30 mouse cellular contexts compared by ENCODE assay signal in the genomic region with DNA sequence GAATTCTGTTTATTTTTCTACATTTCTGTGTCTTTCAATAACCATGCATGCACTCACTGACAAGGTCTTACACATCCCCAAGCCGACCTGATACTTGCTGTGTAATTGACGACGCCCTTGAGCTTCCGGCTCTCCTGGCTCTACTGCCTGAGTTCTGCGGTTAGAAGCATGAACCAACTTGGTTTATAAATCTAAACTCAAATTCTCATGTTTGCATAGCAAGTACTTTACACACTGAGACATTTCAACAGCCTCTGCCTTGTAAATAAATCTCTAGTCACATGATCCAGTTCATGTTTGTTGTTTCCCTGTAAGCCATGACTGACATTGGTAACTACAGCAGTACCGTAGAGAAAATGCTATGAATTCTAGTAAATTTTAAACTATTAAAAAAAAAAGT. TPM values are rescaled to one million over a fixed set of nuclear protein-coding genes. Genes with fewer than 3 reads are reported as not detected.
DNase-seq lines count a peak whose midpoint lies in the region; ATAC-seq and TF ChIP-seq lines count a peak whose summit lies in the region.
"Had no signal": no experiment of that assay in that cellular context is flagged by ENCODE, and none has a peak within 500 bp of the region (broad histone marks: within the 10 kb centered on the region; RNA-seq: fewer than 3 reads in every experiment).

No protein-coding gene starts in this region.

- H3K4me2 ChIP-seq in kidney, postnatal 0 days (ENCODE audit: low read length) = no peak overlapping the region
- H3K4me2 ChIP-seq in lung, embryonic 16.5 days (ENCODE audit: low read depth, low read length) = no peak overlapping the region
- H3K4me2 ChIP-seq in lung, postnatal 0 days (replicated peaks; ENCODE audit: low read depth, low read length) = no peak overlapping the region
- H3K4me2 ChIP-seq in forebrain, embryonic 16.5 days (ENCODE audit: low read length) = no peak overlapping the region
- H3K4me2 ChIP-seq: embryonic facial prominence, embryonic 13.5 days; heart, embryonic 15.5 days; kidney, embryonic 15.5 days; limb, embryonic 15.5 days; midbrain, embryonic 11.5 days; neural tube, embryonic 12.5 days had no signal

- no peak for TF ChIP-seq CTCF in kidney, postnatal 0 days (IDR thresholded peaks at IDR 0.05; ENCODE audit: low read depth)
- TF ChIP-seq CTCF in lung, adult 2 months (IDR thresholded peaks at IDR 0.05; ENCODE audit: insufficient read depth, low read length) = no peak
- no peak for TF ChIP-seq CTCF in lung, postnatal 0 days (IDR thresholded peaks at IDR 0.05)

- no peaks in the 10 kb centered on the region for H3K4me1 ChIP-seq in kidney, postnatal 0 days (replicated peaks; ENCODE audit: insufficient read depth, low read length)
- H3K4me1 ChIP-seq in lung, embryonic 16.5 days (replicated peaks; ENCODE audit: control insufficient read depth, insufficient read depth, low read length) = peaks cover 5% of the 10 kb centered on the region
- peaks cover 5% of the 10 kb centered on the region for H3K4me1 ChIP-seq in lung, adult 2 months (ENCODE audit: control insufficient read depth, insufficient read depth, low read length)
- peaks cover 7% of the 10 kb centered on the region; the same call in 1 of the 2 replicates for H3K4me1 ChIP-seq in lung, postnatal 0 days (ENCODE audit: insufficient read depth, low read depth, low read length)
- 0 out of 2 replicates have a peak, but pooled peaks cover 3% of the 10 kb centered on the region for H3K4me1 ChIP-seq in forebrain, embryonic 16.5 days (replicated peaks; ENCODE audit: control insufficient read depth, insufficient read depth, low read length)
- H3K4me1 ChIP-seq: embryonic facial prominence, embryonic 13.5 days; limb, embryonic 15.5 days had no signal

- TF ChIP-seq POLR2A in lung, adult 2 months (IDR thresholded peaks at IDR 0.05; ENCODE audit: borderline replicate concordance, extremely low read depth, low read depth, low read length) = no peak

- WGBS in kidney, postnatal 0 days = 63% methylated on average over 6 of the region's 6 CpGs
- 44% methylated on average over 6 of the region's 6 CpGs for WGBS in lung, embryonic 16.5 days
- 62% methylated on average over 6 of the region's 6 CpGs for WGBS in lung, adult 2 months
- WGBS in lung, postnatal 0 days = 46% methylated on average over 6 of the region's 6 CpGs
- 95% methylated on average over 6 of the region's 6 CpGs for WGBS in forebrain, embryonic 16.5 days

- H3K27ac ChIP-seq in kidney, postnatal 0 days = no peak overlapping the region
- H3K27ac ChIP-seq in lung, embryonic 16.5 days (ENCODE audit: low read length) = no peak overlapping the region
- H3K27ac ChIP-seq in lung, postnatal 0 days (ENCODE audit: low read length) = no peak overlapping the region
- H3K27ac ChIP-seq in forebrain, embryonic 16.5 days (ENCODE audit: low read length) = no peak overlapping the region
- H3K27ac ChIP-seq: embryonic facial prominence, embryonic 13.5 days; heart, embryonic 10.5 days; heart, embryonic 15.5 days; kidney, embryonic 15.5 days; limb, embryonic 10.5 days; limb, embryonic 15.5 days; neural tube, embryonic 12.5 days had no signal

- ATAC-seq in kidney, postnatal 0 days (replicated peaks; ENCODE audit: low FRiP score, low read depth) = no peak
- ATAC-seq in lung, embryonic 16.5 days (ENCODE audit: low read depth) = 0 out of 2 replicates have a peak, but pooled peaks have one; percentile 41
- peak; percentile 55 for ATAC-seq in lung, postnatal 0 days
- no peak for ATAC-seq in forebrain, embryonic 16.5 days
- ATAC-seq: forebrain, postnatal 0 days; hindbrain, embryonic 16.5 days had no signal

- H3K36me3 ChIP-seq in kidney, postnatal 0 days (ENCODE audit: insufficient read depth, low read length) = no peaks in the 10 kb centered on the region
- H3K36me3 ChIP-seq in lung, embryonic 16.5 days (ENCODE audit: control insufficient read depth, insufficient read depth, low read length) = no peaks in the 10 kb centered on the region
- H3K36me3 ChIP-seq in lung, postnatal 0 days (ENCODE audit: insufficient read depth, low read length) = no peaks in the 10 kb centered on the region
- H3K36me3 ChIP-seq in forebrain, embryonic 16.5 days (ENCODE audit: control insufficient read depth, insufficient read depth) = no peaks in the 10 kb centered on the region
- H3K36me3 ChIP-seq: embryonic facial prominence, embryonic 13.5 days; heart, embryonic 10.5 days; heart, embryonic 15.5 days; kidney, embryonic 15.5 days; limb, embryonic 10.5 days; limb, embryonic 15.5 days; neural tube, embryonic 12.5 days had no signal

- peak; percentile 25 for DNase-seq in kidney, postnatal 0 days (ENCODE audit: low spot score)
- DNase-seq in kidney, postnatal 10 days = no peak
- no peak for DNase-seq in lung, adult 2 months
- DNase-seq in lung, postnatal 0 days (ENCODE audit: low spot score) = peak; percentile 66
- no peak for DNase-seq in layer of hippocampus, postnatal 14 days (ENCODE audit: low spot score in 2 of 2)
- DNase-seq: adrenal gland, postnatal 14 days; cerebellum, adult 11 months; cerebellum, adult 9-11 months; embryo, embryonic 11 days; forebrain, postnatal 0 days; gastrocnemius, postnatal 10 days; kidney, adult 18-20 months; kidney, postnatal 4 days; right cerebral cortex, adult 18-20 months; spleen, adult 18-20 months; thymus, adult 18-20 months; thymus, postnatal 25 days had no signal

- H3K27me3 ChIP-seq in kidney, postnatal 0 days (ENCODE audit: insufficient read depth, low read length) = no peaks in the 10 kb centered on the region
- no peaks in the 10 kb centered on the region for H3K27me3 ChIP-seq in lung, embryonic 16.5 days (ENCODE audit: control insufficient read depth, insufficient read depth, low read depth, low read length)
- H3K27me3 ChIP-seq in lung, postnatal 0 days (replicated peaks; ENCODE audit: insufficient read depth, low read length) = no peaks in the 10 kb centered on the region
- no peaks in the 10 kb centered on the region for H3K27me3 ChIP-seq in forebrain, embryonic 16.5 days (replicated peaks; ENCODE audit: control insufficient read depth, insufficient read depth, low read length)
- H3K27me3 ChIP-seq: embryonic facial prominence, embryonic 13.5 days; heart, embryonic 15.5 days; kidney, embryonic 15.5 days; limb, embryonic 15.5 days; neural tube, embryonic 12.5 days had no signal

- no peak for TF ChIP-seq EP300 in lung, postnatal 0 days (IDR thresholded peaks at IDR 0.05)

- no peak overlapping the region for H3K4me3 ChIP-seq in kidney, postnatal 0 days (replicated peaks; ENCODE audit: low read depth, low read length)
- H3K4me3 ChIP-seq in lung, embryonic 16.5 days (ENCODE audit: low read length) = no peak overlapping the region
- H3K4me3 ChIP-seq in lung, adult 2 months (replicated peaks; ENCODE audit: extremely low read depth, low read depth, low read length) = no peak overlapping the region
- H3K4me3 ChIP-seq in lung, postnatal 0 days (ENCODE audit: low read depth, low read length) = no peak overlapping the region
- no peak overlapping the region for H3K4me3 ChIP-seq in forebrain, embryonic 16.5 days (replicated peaks; ENCODE audit: low read length)
- H3K4me3 ChIP-seq: embryonic facial prominence, embryonic 13.5 days; erythroblast, embryonic 14.5 days; heart, embryonic 10.5 days; heart, embryonic 15.5 days; kidney, embryonic 15.5 days; limb, embryonic 10.5 days; limb, embryonic 15.5 days; myocyte; neural tube, embryonic 12.5 days had no signal

- H3K9ac ChIP-seq in kidney, postnatal 0 days (ENCODE audit: low read depth, low read length) = no peak overlapping the region
- H3K9ac ChIP-seq in lung, embryonic 16.5 days (ENCODE audit: low read length) = no peak overlapping the region
- H3K9ac ChIP-seq in lung, postnatal 0 days (replicated peaks; ENCODE audit: low read depth) = no peak overlapping the region
- H3K9ac ChIP-seq in forebrain, embryonic 16.5 days (replicated peaks; ENCODE audit: low read depth, low read length) = no peak overlapping the region
- H3K9ac ChIP-seq: embryonic facial prominence, embryonic 13.5 days; forebrain, postnatal 0 days; heart, embryonic 15.5 days; kidney, embryonic 15.5 days; limb, embryonic 15.5 days; neural tube, embryonic 12.5 days had no signal

- no peaks in the 10 kb centered on the region for H3K9me3 ChIP-seq in kidney, postnatal 0 days (replicated peaks; ENCODE audit: low read length)
- H3K9me3 ChIP-seq in lung, embryonic 16.5 days (ENCODE audit: control insufficient read depth, low read length) = no peaks in the 10 kb centered on the region
- no peaks in the 10 kb centered on the region for H3K9me3 ChIP-seq in lung, postnatal 0 days (ENCODE audit: low read length)
- no peaks in the 10 kb centered on the region for H3K9me3 ChIP-seq in forebrain, embryonic 16.5 days (ENCODE audit: control insufficient read depth, low read length)
- H3K9me3 ChIP-seq: embryonic facial prominence, embryonic 13.5 days; heart, embryonic 10.5 days; heart, embryonic 15.5 days; kidney, embryonic 15.5 days; limb, embryonic 10.5 days; limb, embryonic 15.5 days; neural tube, embryonic 12.5 days had no signal

RNA-seq across cellular contexts. Expression of a gene that starts 25.5 kb away (rescaled TPM):
- polyA plus RNA-seq in kidney, postnatal 0 days (2015; fragmentation: Nextera tagmentation; extraction: Ambion mirVana) = 1,450 and 1,696 TPM in 2 replicates
- 819 and 831 TPM in 2 replicates for polyA plus RNA-seq in lung, embryonic 16.5 days (2015; fragmentation: Nextera tagmentation; extraction: Ambion mirVana)
- 177 and 466 TPM in 2 replicates for polyA plus RNA-seq in lung, adult 2 months (2012; rRNA removed)
- polyA plus RNA-seq in lung, postnatal 0 days (2015; fragmentation: Nextera tagmentation; extraction: Ambion mirVana) = 1,202 and 1,335 TPM in 2 replicates
- polyA plus RNA-seq in forebrain, embryonic 16.5 days (2015; fragmentation: Nextera tagmentation; extraction: Ambion mirVana) = 763 and 906 TPM in 2 replicates
- 10 to 100 TPM; 78.0 to 86.2 TPM for total RNA-seq in layer of hippocampus, postnatal 14 days (2021)

Comparison
In these comparisons a context has a peak if more than half of its experiments do, and no peak if none do; other contexts are left out.
1. DNase-seq: peak in kidney, postnatal 0 days (single experiment) and lung, postnatal 0 days (single experiment); none in kidney, postnatal 10 days (single experiment), lung, adult 2 months (single experiment) and layer of hippocampus, postnatal 14 days (0 of 2).
2. ATAC-seq: peak in lung, embryonic 16.5 days (single experiment) and lung, postnatal 0 days (single experiment); none in kidney, postnatal 0 days (single experiment) and forebrain, embryonic 16.5 days (single experiment).